Mouse (Mus musculus) erythroblast, adult 5-6 weeks (primary cell): ENCODE results near the gene Bace1. TPM values are rescaled to one million over a fixed set of nuclear protein-coding genes. Genes with fewer than 3 reads are reported as not detected.
A peak's percentile ranks its signal among the peaks of the same experiment; 100 is the strongest.
"Not testable (repeated sequence)": the region's sequence is repeated elsewhere in the genome, so short reads cannot be mapped to it uniquely, and the experiment has no call there.

Source experiments
- ATAC-seq: replicated peaks from 2 replicates; pipeline ENCODE4 v1.8.0; 2016; ENCODE audit warnings: moderate number of reproducible peaks, mild to moderate bottlenecking, moderate TSS enrichment, inconsistent platforms; ENCODE audit not compliant: poor library complexity, low FRiP score, severe bottlenecking
- total RNA-seq, 2 experiments: library from RNA; stranded (forward) in 1 of 2; stranded (reverse) in 1 of 2; fragments of 150-400 nt in 1 of 2; fragments of 200-764, 138-1000 nt in 1 of 2; gene quantifications; 2 replicates each; pipeline versions ENCODE4 v1.2.3 to v1.2.4; 2015 to 2017; ENCODE audit warnings: low replicate concordance in 2 of 2

The Bace1 gene
- total RNA-seq, 2 experiments from 2014 or later: 14.2 to 25.7 TPM

GRCm38 (mm10) chr9:45829107-45829506 lies 9.3 kb upstream of the Bace1 start:
- ATAC-seq: peak; percentile 75

- ATAC-seq: no peak
Observed at GRCm38 (mm10) chr9:45832898-45833297, 5.5 kb upstream of the Bace1 start.

- ATAC-seq: no peak
Observed at GRCm38 (mm10) chr9:45833461-45833860, 4.9 kb upstream of the Bace1 start.

GRCm38 (mm10) chr9:45838069-45838433 lies 329 bp upstream of the Bace1 start:
- no peak for ATAC-seq

- ATAC-seq: no peak
Observed at GRCm38 (mm10) chr9:45839139-45839981, 980 bp downstream of the Bace1 start.

GRCm38 (mm10) chr9:45839982-45840300 lies 1.6 kb downstream of the Bace1 start:
- ATAC-seq: no peak; the same call in 1 of the 2 replicates

- no peak for ATAC-seq
Observed at GRCm38 (mm10) chr9:45840331-45840730, 2.0 kb downstream of the Bace1 start.

- no peak for ATAC-seq
Observed at GRCm38 (mm10) chr9:45841458-45841857, 3.1 kb downstream of the Bace1 start.

- ATAC-seq: no peak
Observed at GRCm38 (mm10) chr9:45843007-45843406, 4.6 kb downstream of the Bace1 start.

GRCm38 (mm10) chr9:45843780-45844179 lies 5.4 kb downstream of the Bace1 start:
- no peak for ATAC-seq

- no peak for ATAC-seq
Observed at GRCm38 (mm10) chr9:45845541-45845940, 7.2 kb downstream of the Bace1 start.

- not testable (repeated sequence) for ATAC-seq
Observed at GRCm38 (mm10) chr9:45846176-45846575, 7.8 kb downstream of the Bace1 start.

- no peak for ATAC-seq
Observed at GRCm38 (mm10) chr9:45846891-45847460, 8.6 kb downstream of the Bace1 start.

GRCm38 (mm10) chr9:45849528-45850408 lies 11.4 kb downstream of the Bace1 start:
- no peak for ATAC-seq

GRCm38 (mm10) chr9:45850528-45851155 lies 12.3 kb downstream of the Bace1 start:
- ATAC-seq: no peak

GRCm38 (mm10) chr9:45851330-45851729 lies 12.9 kb downstream of the Bace1 start:
- no peak for ATAC-seq

- no peak for ATAC-seq
Observed at GRCm38 (mm10) chr9:45851776-45852175, 13.4 kb downstream of the Bace1 start.

- ATAC-seq: no peak
Observed at GRCm38 (mm10) chr9:45853695-45854094, 15.3 kb downstream of the Bace1 start.

- no peak for ATAC-seq
Observed at GRCm38 (mm10) chr9:45854136-45854535, 15.8 kb downstream of the Bace1 start.

GRCm38 (mm10) chr9:45859364-45859763 lies 21.0 kb downstream of the Bace1 start:
- no peak for ATAC-seq
